Mouse (Mus musculus) CH12F3 (cell line): ENCODE data around the gene Miip.

ENCODE experiments used
- in situ Hi-C: fragments of 300-500 bp; cut with MboI; formaldehyde crosslinking; loops from 2 replicates; pipeline ENCODE4 v1.14.3; 2020; ENCODE audit warnings: low sequenced_read_pairs

The Miip gene

DNA sequence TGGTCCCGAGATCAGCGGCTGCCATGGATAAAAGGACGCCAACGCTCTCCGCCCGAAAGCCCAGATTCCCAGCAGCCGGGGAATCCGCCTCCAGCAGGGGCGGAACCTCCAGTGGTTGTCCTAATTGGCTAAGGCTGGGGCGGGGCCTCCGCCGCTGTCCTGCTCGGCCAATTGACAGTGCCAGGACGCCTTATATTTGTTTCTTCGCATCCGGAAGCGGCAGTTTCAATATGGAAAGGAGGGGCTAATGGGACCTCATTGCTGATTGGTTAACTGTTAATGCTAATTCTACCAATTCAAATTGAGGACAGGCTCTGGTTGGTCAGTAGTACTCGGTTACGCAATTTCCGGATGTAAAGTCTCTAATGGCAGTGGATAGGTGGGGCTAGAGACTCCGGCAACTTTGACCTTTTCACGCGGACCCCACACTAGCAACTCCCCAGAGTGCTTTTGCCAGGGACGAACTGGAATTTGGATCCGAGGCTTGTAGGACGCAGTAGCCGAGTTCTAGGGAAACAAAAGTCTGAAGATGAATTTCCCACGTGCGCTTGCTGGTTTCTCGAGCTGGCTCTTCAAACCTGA is at the start of gene Miip, which contains the start of gene Fv1:
Miip (minus strand) TSS at position 367 of the 582 bp plus-strand sequence.
Fv1 (plus strand) TSS at position 530 of the 582 bp plus-strand sequence.
- in situ Hi-C loops, result no loop called here

DNA sequence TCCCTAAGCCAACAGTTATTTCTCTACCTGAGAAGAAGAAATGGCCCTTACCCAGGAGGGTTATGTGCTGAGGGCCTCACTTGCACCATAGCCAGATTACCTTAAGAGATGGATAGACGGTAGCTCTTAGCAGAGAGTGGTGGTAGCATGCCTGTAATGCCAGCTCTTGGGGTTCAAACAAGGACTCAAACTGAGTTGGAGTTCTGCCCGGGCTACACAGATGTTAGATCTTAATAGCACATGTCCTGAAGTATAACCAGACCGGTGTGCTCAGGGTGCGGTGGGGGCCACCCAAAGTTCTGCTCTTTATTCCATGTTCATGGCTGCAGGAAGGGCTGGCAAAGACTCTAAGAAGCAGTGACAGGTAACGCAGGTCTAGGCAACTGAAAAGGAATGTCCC is 40.9 kb upstream of the Miip start:
- in situ Hi-C loops, result no loop called here

DNA sequence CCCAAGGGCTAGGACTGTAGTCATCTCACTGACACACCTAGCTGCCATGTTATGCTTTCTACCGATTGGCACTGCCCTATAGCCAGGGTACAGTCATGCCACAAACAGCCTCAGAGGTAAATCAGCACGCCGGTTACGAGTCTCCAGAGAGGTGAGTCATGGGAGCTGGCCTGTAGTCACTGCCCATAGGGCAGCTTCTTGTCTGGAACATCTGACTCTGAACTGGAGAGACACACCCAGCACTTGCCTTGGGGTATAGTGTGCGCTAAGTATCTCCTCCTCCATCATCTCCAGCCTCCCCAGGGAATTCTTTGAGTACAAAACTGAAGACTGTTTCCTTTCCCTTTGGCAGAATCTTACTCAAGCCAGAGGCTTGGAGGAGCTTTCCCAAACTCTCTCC is 37.6 kb upstream of the Miip start:
- in situ Hi-C loops, result no loop called here

DNA sequence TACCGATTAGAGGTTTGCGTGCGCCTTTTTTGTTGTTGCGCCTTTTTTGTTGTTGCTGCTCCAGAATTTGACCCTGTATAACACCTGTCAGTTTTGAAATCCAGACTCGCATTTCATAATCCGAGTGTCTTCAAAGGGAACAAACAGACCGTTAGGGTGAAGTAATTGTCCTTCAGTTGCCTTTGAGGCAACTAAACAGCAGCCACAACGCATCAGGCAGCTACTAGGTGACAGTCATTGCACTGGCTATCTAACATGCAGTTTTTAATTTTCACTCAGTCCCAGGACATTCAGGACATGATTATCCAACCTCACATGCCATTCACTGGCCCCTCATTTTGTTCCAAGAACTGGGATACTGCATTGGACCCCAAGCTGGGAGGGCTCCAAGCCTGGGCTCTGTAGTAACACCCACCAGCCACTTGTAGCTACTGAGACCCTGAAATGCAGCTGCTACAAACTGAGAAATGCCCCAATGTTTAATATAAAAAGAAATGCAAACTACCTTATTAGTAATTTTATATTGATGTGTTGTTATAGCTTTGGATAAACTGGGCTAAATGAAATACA is 36.6 kb upstream of the Miip start:
- in situ Hi-C loops, result no loop called here

DNA sequence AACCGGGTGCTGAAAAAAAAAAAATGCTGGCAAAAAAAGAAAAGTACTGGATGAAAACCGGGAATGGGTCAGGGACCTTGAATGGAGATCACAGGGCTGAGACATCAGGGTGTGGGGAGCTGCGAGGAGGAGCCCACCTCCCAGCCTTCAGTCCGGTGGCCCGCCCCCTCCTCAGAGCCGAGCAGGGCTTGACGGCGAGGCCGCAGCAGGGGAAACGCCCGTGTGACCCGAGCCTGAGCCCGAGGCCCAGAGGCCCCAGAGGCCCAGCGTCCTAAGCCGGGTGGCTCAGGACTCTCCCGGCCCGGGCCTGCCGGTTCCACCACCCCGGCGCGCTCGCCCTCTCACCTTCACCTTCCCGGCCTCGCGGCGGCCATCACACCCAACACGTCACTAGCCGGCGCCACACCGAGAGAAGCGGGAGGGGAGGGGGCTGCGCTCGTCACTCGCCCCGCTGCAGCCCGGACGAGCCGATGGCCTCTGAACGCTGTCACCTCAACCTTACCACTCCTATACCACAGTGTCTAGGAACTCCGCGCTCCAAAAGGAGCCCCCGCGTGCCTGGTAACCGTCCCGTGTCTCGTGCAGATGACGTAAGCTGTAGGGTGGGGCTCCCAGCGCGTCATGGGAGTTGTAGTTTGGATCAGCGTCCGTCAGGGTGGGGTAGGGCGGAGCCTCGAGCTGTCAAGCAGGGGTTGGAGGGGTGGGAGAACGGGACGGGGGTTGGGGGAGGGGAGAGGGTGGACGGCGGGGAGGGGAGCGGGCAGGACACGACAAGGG is 35.9 kb upstream of the Miip start, which contains the start of gene Mfn2:
Mfn2 (minus strand) TSS at position 392 of the 777 bp plus-strand sequence.
- in situ Hi-C loops, result no loop called here

DNA sequence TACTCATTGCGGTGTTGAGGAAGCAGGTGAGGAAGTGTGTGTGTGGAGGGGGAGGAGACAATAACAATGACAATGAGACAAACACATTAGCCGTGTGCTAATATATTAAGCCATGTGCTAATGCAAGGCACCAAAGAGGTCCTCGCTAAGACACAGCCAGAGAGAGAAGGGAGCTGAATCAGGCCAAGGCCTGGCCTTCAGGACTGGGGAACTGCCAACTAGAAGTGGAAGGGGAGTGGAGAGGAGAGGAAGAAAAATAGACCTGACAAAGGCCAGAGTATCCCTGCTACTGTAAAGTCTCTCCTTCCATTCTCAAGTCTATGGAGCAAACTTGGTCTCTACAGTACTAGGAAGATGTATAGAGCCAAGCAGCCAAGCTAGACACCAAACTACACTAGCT is 35.0 kb upstream of the Miip start:
- in situ Hi-C loops, result no loop called here

DNA sequence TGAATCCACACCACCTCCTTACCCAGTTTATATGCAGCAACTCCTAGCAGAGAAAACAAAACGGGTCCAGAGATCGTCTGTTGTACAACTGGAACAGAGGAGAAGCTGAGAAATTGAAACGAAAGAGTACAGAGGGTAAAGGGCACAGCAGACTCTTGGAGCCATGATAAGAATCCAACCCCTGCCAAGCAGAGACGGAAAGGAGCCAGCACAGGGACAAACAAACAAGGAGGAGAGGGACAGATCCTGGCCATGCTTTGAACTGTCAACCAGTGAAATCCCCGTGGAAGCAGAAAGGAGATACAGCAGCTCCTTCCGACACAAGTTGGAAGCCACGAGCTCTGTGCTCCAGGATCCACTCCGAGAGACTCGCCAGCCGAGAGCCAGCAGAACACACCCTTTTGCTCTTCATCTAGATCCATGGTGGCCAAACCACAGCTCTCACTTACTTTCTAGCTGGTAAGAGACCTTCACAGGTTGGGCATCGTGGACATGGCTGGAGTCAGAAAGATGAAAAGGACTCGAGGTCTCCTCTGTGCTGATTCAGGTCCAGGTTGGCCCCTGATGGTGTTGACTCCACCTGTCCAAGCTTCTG is 34.4 kb upstream of the Miip start:
- in situ Hi-C loops, result no loop called here

DNA sequence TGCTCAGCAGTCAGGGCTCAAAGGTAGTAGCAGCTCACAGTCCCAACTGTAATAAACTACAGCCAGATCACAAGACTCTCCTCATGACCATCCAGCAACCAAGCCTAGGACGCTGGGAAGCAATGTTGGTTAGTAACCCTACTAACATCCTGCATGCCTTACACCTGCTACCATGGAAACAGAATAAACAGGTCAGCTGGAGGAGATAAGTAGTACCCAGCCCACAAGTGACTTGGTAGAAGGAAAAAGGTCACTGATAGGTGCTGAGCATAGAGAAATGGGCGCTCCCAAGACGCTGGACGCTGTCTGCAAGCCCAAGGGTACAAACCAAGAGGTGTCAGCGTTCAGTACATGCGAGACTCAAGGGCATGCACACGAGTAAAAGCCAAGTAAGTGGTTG is 31.8 kb upstream of the Miip start:
- in situ Hi-C loops, result no loop called here

DNA sequence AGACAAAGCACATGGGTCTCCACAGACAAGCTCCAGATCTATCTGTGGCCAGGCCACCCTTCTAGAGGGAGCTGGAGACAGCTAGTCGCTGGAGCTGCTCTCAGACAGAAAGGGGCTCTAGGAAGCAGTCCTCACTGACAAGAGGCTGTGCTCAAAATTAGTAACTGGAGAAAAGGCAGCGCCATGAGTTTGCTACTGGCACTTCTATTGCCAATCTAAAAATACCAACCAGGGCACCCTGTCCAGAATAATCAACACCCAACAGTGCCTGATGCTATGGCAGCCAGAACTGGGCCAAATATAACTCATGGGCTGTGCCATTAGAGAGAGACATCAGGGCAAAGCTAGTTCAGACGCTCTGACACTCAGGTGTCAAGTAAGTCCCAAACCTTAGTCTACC is 28.7 kb upstream of the Miip start:
- in situ Hi-C loops, result no loop called here

DNA sequence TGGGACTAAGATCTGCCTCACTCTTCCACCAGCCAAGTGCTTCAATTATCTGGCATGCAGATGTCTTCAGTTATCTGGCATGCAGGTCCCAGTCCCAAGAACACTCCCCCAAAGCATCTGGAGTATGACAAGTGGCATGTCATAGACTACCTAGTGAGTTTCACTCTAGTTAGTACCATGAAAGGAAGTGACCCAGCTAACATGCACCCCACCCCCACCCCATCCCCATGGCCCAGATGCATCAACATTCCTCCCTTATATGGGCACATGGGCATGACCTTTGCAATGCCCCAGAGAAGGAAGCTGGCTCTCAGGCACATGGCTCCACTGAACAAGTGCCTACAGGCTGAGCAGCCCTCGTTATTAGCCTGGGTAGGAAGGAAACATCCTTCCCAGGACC is 27.8 kb upstream of the Miip start:
- in situ Hi-C loops, result no loop called here

DNA sequence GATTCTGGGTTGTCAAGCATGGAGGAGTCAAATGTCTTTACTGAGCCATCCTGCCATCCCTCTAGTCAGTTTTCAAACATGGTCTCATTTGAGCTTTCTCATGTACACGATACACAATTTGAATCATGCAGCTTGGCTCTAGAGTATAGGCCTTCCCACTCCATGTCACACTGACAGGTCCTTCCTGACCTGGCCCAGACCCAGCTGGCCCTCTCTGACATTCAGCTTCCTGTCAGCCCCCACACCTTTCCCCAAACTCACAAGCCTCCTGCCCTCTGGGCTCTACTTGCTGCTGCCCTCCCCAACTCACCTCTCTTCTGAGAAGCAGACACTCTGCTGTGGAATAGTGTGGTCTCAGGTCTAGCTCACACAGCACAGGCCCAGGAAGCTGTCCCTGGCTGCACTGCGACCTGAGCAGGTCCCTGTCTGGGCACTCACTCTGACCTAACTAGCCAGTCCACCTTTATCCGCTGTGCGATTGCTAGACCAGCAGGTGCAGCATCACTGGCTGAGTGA is 27.3 kb upstream of the Miip start:
- in situ Hi-C loops, result no loop called here

DNA sequence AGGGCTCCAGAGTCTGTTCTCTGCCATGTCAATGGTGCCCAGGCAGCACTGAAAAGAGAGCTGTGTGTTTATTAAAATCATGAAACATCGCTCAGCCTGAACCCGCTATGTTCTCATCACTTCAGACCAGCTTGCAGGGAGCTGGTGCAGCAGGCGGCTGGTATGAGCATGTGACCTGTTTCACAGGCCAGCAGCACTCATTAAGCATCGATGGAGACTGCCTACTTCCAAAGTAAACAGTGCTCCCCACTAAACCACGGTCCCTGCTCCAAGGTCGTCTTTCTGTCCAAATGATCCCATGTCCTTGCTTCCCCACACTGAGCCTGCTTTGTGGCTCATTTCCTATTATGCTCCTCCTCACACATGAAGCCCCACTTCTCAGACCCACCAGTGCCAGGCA is 21.7 kb upstream of the Miip start:
- in situ Hi-C loops, result no loop called here

DNA sequence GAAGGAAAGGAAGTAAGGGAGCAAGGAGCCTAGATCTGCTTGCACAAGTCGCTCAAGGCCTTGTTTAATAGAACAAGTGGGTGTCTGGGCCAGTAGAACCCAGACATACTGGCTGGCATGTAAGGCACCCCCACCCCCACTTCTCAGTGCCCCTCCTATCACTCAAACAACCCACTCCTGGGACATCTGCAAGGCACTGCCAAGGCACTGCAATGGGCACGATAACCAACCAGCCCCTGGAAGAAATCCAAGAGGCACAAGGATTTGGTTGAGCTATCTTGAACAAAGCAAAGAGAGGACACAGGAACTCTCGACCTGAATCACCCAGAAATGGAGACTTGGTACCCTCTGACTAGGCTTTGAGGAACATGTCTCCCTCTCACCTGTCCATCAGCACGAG is 19.6 kb upstream of the Miip start:
- in situ Hi-C loops, result no loop called here

DNA sequence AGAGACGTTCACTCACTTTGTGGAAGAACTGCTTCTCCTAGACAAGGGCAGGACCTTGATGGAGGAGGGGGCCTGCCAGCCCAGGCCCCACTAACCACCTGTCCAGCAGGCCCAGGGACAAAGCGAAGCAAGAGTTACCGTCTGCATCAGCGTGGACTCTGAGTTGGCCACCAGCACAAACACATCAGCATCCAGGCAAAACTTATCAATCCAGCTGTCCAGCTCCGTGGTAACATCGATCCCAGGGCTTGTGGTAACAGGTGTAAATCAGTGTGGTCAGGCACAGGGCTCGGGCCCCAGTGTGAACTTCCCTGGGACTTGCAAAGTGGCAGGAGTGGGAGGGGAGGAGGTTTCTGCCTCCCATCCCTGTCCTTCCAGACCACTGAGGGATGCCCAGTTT is 18.7 kb upstream of the Miip start:
- in situ Hi-C loops, result no loop called here

DNA sequence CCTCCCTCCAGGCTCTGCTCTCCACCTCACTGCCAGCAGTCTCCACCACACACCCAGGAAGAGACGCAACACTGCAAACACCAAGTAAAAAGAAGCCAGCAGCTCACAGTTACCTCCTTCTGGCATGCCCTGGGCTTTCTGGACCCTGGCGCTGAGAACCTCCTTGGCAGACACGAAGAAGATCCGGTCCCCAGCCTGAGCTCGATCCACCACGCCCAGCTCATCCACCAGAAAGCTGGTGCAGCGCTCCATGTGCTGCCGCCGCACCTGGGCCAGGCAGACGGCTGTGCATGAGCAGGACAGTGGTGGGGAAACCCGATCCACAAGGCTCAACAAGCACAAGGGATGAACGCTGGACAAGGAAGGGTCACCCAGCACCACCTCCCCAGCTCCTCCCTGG is 17.5 kb upstream of the Miip start:
- in situ Hi-C loops, result no loop called here

DNA sequence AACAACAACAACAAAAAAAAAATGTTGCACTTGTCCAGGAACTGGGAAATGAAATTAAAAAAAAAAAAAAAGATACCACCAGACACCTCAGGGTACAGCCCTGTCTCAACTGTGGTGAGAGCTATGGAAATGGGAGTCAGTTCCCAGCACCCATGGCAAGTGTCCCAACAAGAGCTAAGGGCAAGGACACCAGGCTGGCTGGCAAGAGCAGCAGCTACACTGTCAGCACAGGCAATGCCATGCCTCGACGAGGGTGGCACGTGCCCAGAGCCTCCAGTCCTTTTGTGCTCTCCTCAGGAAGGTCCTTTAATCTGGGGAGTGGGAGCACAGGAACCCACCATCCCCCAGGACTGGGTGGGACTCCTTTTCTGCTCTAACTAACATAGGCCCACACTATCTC is 15.5 kb upstream of the Miip start:
- in situ Hi-C loops, result no loop called here

DNA sequence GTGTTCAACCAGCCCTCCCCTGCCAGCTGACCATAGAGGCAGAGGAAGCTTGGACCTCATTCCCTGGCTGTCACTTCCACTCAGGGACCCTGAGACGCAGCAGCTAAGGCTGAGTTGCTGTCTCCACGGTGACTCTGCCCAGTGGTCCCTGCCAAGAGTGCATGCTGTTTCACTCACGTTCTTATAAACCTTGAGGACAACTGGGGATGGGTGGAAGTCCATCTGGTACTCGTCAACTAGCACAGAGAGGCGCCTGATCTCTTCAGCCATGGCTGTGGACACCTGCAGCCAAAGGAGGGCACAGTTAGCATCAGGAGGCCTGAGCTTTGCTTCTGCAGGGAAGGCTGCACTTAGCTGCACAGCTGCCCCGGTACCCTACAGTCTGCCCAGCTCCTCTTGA is 14.4 kb upstream of the Miip start:
- in situ Hi-C loops, result no loop called here

DNA sequence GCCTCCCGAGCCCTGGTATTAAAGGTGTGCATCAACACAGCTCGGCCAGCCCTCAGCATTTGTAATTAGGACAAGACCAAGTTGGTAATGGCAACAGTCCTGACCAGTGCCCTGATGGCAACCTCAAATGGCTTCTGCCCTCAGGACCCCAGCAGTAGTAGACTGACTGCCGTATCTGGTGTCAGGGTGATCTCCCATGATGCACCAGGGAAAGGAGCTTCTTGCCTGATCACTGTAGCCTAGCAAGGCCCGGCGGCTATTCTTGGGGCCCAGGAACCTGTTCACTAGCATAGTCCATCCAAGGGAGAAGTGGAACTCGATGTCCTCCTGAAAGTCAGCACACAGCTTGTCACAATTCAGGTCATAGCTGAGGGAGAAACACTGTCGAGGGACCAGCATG is 13.2 kb upstream of the Miip start:
- in situ Hi-C loops, result no loop called here

DNA sequence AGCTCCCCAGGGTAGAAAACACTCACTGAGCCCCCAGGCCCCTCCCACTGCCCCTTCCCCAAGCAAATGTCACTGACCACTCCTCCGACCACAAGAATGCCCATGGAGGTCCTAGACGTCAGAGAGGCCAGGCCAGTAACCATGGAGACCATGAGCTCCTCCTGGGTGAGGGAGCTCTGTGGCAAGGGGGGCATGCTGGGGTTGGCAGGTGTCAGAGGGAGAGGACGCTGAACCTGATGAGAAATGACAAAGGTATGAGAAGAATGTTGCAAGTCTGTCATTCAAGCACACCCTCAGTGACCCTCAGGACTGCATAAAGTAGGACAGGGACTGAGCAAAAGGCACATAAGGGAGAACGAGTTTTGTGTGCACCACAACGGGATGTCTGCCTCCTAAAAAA is 11.2 kb upstream of the Miip start:
- in situ Hi-C loops, result no loop called here

DNA sequence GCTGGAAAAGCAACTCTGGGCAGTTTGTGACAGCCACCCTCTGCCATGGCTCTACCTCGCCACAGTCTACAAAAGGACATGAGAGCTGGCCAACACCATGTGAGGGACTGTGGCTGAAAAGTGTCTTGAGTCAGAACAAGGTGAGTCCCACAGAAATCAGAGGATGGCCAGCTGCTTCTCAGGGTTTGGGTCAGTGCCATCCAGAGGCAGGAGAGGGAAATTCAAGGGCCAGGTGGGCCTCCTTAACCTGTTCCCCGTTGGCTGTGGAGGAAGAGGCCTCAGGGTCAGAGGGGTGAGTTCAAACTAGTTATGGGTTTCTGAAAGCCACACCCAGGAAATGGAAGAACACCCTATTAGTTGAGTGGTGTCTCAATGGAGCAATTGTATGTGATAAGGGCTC is 10.8 kb upstream of the Miip start:
- in situ Hi-C loops, result no loop called here

DNA sequence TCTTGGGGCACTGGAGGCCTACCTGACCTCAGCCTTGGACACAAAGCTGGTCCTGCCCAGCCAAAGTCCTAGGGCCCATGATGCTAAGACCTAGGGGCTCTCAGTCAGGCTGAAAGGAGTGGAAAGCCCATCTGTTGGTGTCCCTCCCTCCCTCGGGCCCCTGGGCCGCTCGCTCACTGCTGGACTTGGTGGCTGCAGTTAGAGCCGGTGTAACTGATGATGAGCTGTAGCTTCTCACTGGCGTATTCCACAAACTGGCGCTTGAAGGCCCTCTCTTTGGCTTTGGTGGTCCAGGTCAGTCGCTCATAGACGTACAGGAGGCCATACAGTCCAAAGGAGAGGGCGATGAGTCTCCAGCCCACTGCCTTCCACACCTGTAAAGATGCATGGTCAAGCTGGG is 9.9 kb upstream of the Miip start:
- in situ Hi-C loops, result no loop called here
